Mouse (Mus musculus): Measurements from ENCODE around the gene A730061H03Rik. TPM values are rescaled to one million over a fixed set of nuclear protein-coding genes. Genes with fewer than 3 reads are reported as not detected.

The A730061H03Rik gene
- polyA plus RNA-seq, 1 experiment from 2014 or later, result 0.89 TPM

DNA sequence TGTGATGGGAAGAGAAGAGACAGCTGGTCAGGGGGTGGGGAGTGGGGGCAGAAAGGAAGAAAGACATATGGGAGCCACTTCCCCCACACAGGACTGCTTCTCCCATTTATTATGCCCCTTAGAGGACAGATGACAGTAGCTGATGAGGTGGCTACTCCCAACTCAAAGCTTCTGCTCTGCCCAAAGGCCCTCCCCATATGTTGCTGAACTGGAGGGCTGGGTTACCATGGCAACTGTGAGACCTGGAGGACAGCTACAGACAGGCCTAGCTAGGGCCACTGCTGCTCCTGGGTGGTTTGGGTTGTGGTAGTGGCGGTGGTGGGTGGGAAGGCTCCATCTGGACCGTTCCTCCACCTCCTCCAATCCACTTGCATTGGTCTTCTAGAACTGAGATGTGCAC, 41.3 kb downstream of the A730061H03Rik start:
- Histone ChIP-seq H3K9ac (ENCODE audit: low read depth, low read length) (no peak overlapping the region), H3K4me1 (ENCODE audit: control insufficient read depth, insufficient read depth, low read depth, low read length) (peaks cover 16% of the 10 kb centered on the region), H3K27me3 (replicated peaks; ENCODE audit: control insufficient read depth, insufficient read depth, low read length) (0 out of 2 replicates have a peak, but pooled peaks cover 3% of the 10 kb centered on the region), H3K4me3 (ENCODE audit: low read length) (no peak overlapping the region), H3K27ac (ENCODE audit: low read depth, low read length) (no peak overlapping the region), H3K4me2 (ENCODE audit: low read length) (no peak overlapping the region), H3K9me3 (ENCODE audit: control insufficient read depth, low read length) (no peaks in the 10 kb centered on the region), H3K36me3 (ENCODE audit: control insufficient read depth, insufficient read depth, low read length) (no peaks in the 10 kb centered on the region)
- 36% methylated on average over 2 of the region's 2 CpGs for whole genome bisulfite sequencing
- peak; percentile 76 for ATAC-seq

DNA sequence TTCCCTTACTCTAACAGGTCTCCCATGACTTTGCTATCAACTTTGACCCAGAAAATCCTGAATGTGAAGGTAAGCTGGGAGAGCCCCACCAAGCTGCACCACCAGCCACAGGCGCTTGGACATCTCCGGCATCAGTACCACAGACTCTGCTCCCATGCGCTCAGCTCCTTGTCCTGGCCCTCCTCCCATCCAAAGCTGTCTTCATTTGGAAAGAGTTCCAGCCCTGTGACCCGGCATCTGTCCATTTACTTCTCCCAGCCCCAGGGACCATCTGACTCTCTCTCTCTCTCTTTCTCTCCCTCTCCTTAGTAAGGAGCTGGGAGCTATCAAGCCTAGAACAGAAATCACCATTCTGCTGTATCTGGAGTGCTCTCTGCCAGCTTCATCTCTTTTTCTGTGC, 44.4 kb downstream of the A730061H03Rik start:
- WGBS, result 88% methylated on average over 4 of the region's 4 CpGs
- no peaks in the 10 kb centered on the region for H3K9me3 ChIP-seq (ENCODE audit: control insufficient read depth, low read length)
- no peaks in the 10 kb centered on the region for H3K27me3 ChIP-seq (replicated peaks; ENCODE audit: control insufficient read depth, insufficient read depth, low read length)
- no peak overlapping the region for H3K27ac ChIP-seq (ENCODE audit: low read depth, low read length)
- H3K4me3 ChIP-seq (ENCODE audit: low read length), result no peak overlapping the region
- H3K4me1 ChIP-seq (ENCODE audit: control insufficient read depth, insufficient read depth, low read depth, low read length), result peaks cover 17% of the 10 kb centered on the region
- no peak overlapping the region for H3K4me2 ChIP-seq (ENCODE audit: low read length)
- no peak for ATAC-seq
- no peak overlapping the region for H3K9ac ChIP-seq (ENCODE audit: low read depth, low read length)
- no peaks in the 10 kb centered on the region for H3K36me3 ChIP-seq (ENCODE audit: control insufficient read depth, insufficient read depth, low read length)

- peaks cover 7% of the 10 kb centered on the region for H3K4me1 ChIP-seq (ENCODE audit: control insufficient read depth, insufficient read depth, low read depth, low read length)
- no peak overlapping the region for H3K27ac ChIP-seq (ENCODE audit: low read depth, low read length)
- 68% methylated on average over 10 of the region's 10 CpGs for WGBS
- H3K9me3 ChIP-seq (ENCODE audit: control insufficient read depth, low read length), result no peaks in the 10 kb centered on the region
- ATAC-seq, result no peak
- no peaks in the 10 kb centered on the region for H3K27me3 ChIP-seq (replicated peaks; ENCODE audit: control insufficient read depth, insufficient read depth, low read length)
- H3K4me3 ChIP-seq (ENCODE audit: low read length), result no peak overlapping the region
- no peak overlapping the region for H3K4me2 ChIP-seq (ENCODE audit: low read length)
- H3K9ac ChIP-seq (ENCODE audit: low read depth, low read length), result no peak overlapping the region
- H3K36me3 ChIP-seq (ENCODE audit: control insufficient read depth, insufficient read depth, low read length), result no peaks in the 10 kb centered on the region
Measured at GRCm38 (mm10) chr14:55513927-55514326, 46.3 kb downstream of the A730061H03Rik start.

DNA sequence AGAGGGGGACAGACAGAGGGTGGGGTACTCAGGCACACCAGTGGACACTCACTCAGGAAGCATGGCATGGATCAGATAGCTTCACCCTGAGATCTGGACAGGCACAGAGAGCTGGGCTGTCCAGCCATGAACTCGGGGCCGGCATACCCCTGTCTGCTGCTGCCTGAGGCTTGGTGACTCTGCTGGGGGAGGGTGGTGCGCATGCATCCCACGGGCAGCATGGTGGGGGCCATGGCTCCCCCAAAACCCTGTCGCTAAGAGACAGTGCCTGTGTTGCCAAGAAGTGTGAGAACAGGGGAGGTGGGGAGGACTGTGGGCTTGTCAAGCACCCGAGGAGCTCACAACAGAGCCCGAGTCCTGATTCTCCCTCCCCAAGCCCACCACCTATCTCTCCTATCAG, 49.2 kb downstream of the A730061H03Rik start:
- Histone ChIP-seq H3K27ac (ENCODE audit: low read depth, low read length) (no peak overlapping the region), H3K9ac (ENCODE audit: low read depth, low read length) (peak overlapping the region; percentile 55; the same call in 1 of the 2 replicates), H3K4me3 (ENCODE audit: low read length) (no peak overlapping the region; the same call in 1 of the 2 replicates), H3K4me1 (ENCODE audit: control insufficient read depth, insufficient read depth, low read depth, low read length) (peaks cover 5% of the 10 kb centered on the region; the same call in 1 of the 2 replicates), H3K27me3 (replicated peaks; ENCODE audit: control insufficient read depth, insufficient read depth, low read length) (no peaks in the 10 kb centered on the region), H3K4me2 (ENCODE audit: low read length) (peak overlapping the region; percentile 23; the same call in 1 of the 2 replicates), H3K9me3 (ENCODE audit: control insufficient read depth, low read length) (no peaks in the 10 kb centered on the region), H3K36me3 (ENCODE audit: control insufficient read depth, insufficient read depth, low read length) (peaks cover 8% of the 10 kb centered on the region)
- 46% methylated on average over 7 of the region's 7 CpGs for WGBS
- ATAC-seq, result peak; percentile 63

- Histone ChIP-seq H3K27me3 (replicated peaks; ENCODE audit: control insufficient read depth, insufficient read depth, low read length) (no peaks in the 10 kb centered on the region), H3K4me3 (ENCODE audit: low read length) (no peak within 1 kb of the TSS; the same call in 1 of the 2 replicates), H3K9me3 (ENCODE audit: control insufficient read depth, low read length) (no peaks in the 10 kb centered on the region), H3K4me1 (ENCODE audit: control insufficient read depth, insufficient read depth, low read depth, low read length) (peaks cover 5% of the 10 kb centered on the region; the same call in 1 of the 2 replicates), H3K4me2 (ENCODE audit: low read length) (peak within 1 kb of the TSS; percentile 23; the same call in 1 of the 2 replicates), H3K36me3 (ENCODE audit: control insufficient read depth, insufficient read depth, low read length) (peaks cover 8% of the 10 kb centered on the region), H3K9ac (ENCODE audit: low read depth, low read length) (peak within 1 kb of the TSS; percentile 55), H3K27ac (ENCODE audit: low read depth, low read length) (no peak within 1 kb of the TSS)
- 71% methylated on average over 21 of the region's 22 CpGs for WGBS
- peak; percentile 22; the same call in 1 of the 2 replicates for ATAC-seq
Measured at GRCm38 (mm10) chr14:55510125-55510731, 50.0 kb downstream of the A730061H03Rik start, which contains the start of gene Cpne6. TSS of gene Cpne6 (plus strand) at chr14:55510445.

Other genes with a start within 250 kb of the A730061H03Rik start
- gene Dhrs4, start 81.6 kb downstream of the A730061H03Rik start, polyA plus RNA-seq (2015; fragmentation: Nextera tagmentation; extraction: Ambion mirVana), result 28.6 and 29.5 TPM in 2 replicates
- 22.9 and 26.2 TPM in 2 replicates for gene Carmil3, start 69.8 kb downstream of the A730061H03Rik start, polyA plus RNA-seq (2015; fragmentation: Nextera tagmentation; extraction: Ambion mirVana)
- gene Cpne6, start 50.0 kb downstream of the A730061H03Rik start, polyA plus RNA-seq (2015; fragmentation: Nextera tagmentation; extraction: Ambion mirVana), result 10.2 and 11.7 TPM in 2 replicates
- gene Nrl, start 35.4 kb downstream of the A730061H03Rik start, polyA plus RNA-seq (2015; fragmentation: Nextera tagmentation; extraction: Ambion mirVana), result 0.15 and 0.23 TPM in 2 replicates
- 29.3 and 32.4 TPM in 2 replicates for gene Pck2, start 20.1 kb downstream of the A730061H03Rik start, polyA plus RNA-seq (2015; fragmentation: Nextera tagmentation; extraction: Ambion mirVana)
- gene Dcaf11, start 400 bp downstream of the A730061H03Rik start, polyA plus RNA-seq (2015; fragmentation: Nextera tagmentation; extraction: Ambion mirVana), result 110 and 127 TPM in 2 replicates
- 0.26 and 1.4 TPM in 2 replicates for gene Fitm1, start 15.2 kb upstream of the A730061H03Rik start, polyA plus RNA-seq (2015; fragmentation: Nextera tagmentation; extraction: Ambion mirVana)
- gene Psme1, start 17.7 kb upstream of the A730061H03Rik start, polyA plus RNA-seq (2015; fragmentation: Nextera tagmentation; extraction: Ambion mirVana), result 223 and 230 TPM in 2 replicates
- gene Emc9, start 24.9 kb upstream of the A730061H03Rik start, polyA plus RNA-seq (2015; fragmentation: Nextera tagmentation; extraction: Ambion mirVana), result 49.4 and 64.2 TPM in 2 replicates
- 170 and 173 TPM in 2 replicates for gene Psme2, start 30.7 kb upstream of the A730061H03Rik start, polyA plus RNA-seq (2015; fragmentation: Nextera tagmentation; extraction: Ambion mirVana)
- gene Rnf31, start 31.3 kb upstream of the A730061H03Rik start, polyA plus RNA-seq (2015; fragmentation: Nextera tagmentation; extraction: Ambion mirVana), result 18.2 and 20.3 TPM in 2 replicates
- 9.7 and 10.6 TPM in 2 replicates for gene Irf9, start 43.2 kb upstream of the A730061H03Rik start, polyA plus RNA-seq (2015; fragmentation: Nextera tagmentation; extraction: Ambion mirVana)
- gene Rec8, start 57.6 kb upstream of the A730061H03Rik start, polyA plus RNA-seq (2015; fragmentation: Nextera tagmentation; extraction: Ambion mirVana), result 16.8 and 20.2 TPM in 2 replicates
- gene Ipo4, start 75.6 kb upstream of the A730061H03Rik start, polyA plus RNA-seq (2015; fragmentation: Nextera tagmentation; extraction: Ambion mirVana), result 116 and 131 TPM in 2 replicates
- 1.5 and 1.6 TPM in 2 replicates for gene Gm49378, start 77.5 kb upstream of the A730061H03Rik start, polyA plus RNA-seq (2015; fragmentation: Nextera tagmentation; extraction: Ambion mirVana)
- 68.7 and 72.1 TPM in 2 replicates for gene Tm9sf1, start 83.4 kb upstream of the A730061H03Rik start, polyA plus RNA-seq (2015; fragmentation: Nextera tagmentation; extraction: Ambion mirVana)
- gene Tssk4, start 89.8 kb upstream of the A730061H03Rik start, polyA plus RNA-seq (2015; fragmentation: Nextera tagmentation; extraction: Ambion mirVana), result 0.32 and 0.53 TPM in 2 replicates
- gene Mdp1, start 100.1 kb upstream of the A730061H03Rik start, polyA plus RNA-seq (2015; fragmentation: Nextera tagmentation; extraction: Ambion mirVana), result 77.2 and 82.8 TPM in 2 replicates
- 48.6 and 50.4 TPM in 2 replicates for gene Gmpr2, start 111.5 kb upstream of the A730061H03Rik start, polyA plus RNA-seq (2015; fragmentation: Nextera tagmentation; extraction: Ambion mirVana)
- gene Nedd8, start 111.7 kb upstream of the A730061H03Rik start, polyA plus RNA-seq (2015; fragmentation: Nextera tagmentation; extraction: Ambion mirVana), result 567 and 599 TPM in 2 replicates
- gene Tinf2, start 121.4 kb upstream of the A730061H03Rik start, polyA plus RNA-seq (2015; fragmentation: Nextera tagmentation; extraction: Ambion mirVana), result 25.3 and 25.7 TPM in 2 replicates
- gene Tgm1, start 153.5 kb upstream of the A730061H03Rik start, polyA plus RNA-seq (2015; fragmentation: Nextera tagmentation; extraction: Ambion mirVana), result 0.20 and 0.41 TPM in 2 replicates
- gene Rabggta, start 161.9 kb upstream of the A730061H03Rik start, polyA plus RNA-seq (2015; fragmentation: Nextera tagmentation; extraction: Ambion mirVana), result 60.3 and 65.8 TPM in 2 replicates
- gene Dhrs1, start 185.3 kb upstream of the A730061H03Rik start, polyA plus RNA-seq (2015; fragmentation: Nextera tagmentation; extraction: Ambion mirVana), result 85.9 and 90.3 TPM in 2 replicates
- 27.1 and 27.9 TPM in 2 replicates for gene Nop9, start 185.3 kb upstream of the A730061H03Rik start, polyA plus RNA-seq (2015; fragmentation: Nextera tagmentation; extraction: Ambion mirVana)
- 0.17 and 0.63 TPM in 2 replicates for gene Cideb, start 198.1 kb upstream of the A730061H03Rik start, polyA plus RNA-seq (2015; fragmentation: Nextera tagmentation; extraction: Ambion mirVana)
- 0.47 and 0.66 TPM in 2 replicates for gene Ltb4r2, start 201.0 kb upstream of the A730061H03Rik start, polyA plus RNA-seq (2015; fragmentation: Nextera tagmentation; extraction: Ambion mirVana)
- 0.22 and 0.79 TPM in 2 replicates for gene Ltb4r1, start 205.6 kb upstream of the A730061H03Rik start, polyA plus RNA-seq (2015; fragmentation: Nextera tagmentation; extraction: Ambion mirVana)
- gene Adcy4, start 223.7 kb upstream of the A730061H03Rik start, polyA plus RNA-seq (2015; fragmentation: Nextera tagmentation; extraction: Ambion mirVana), result 3.5 and 5.1 TPM in 2 replicates
- gene Ripk3, start 228.5 kb upstream of the A730061H03Rik start, polyA plus RNA-seq (2015; fragmentation: Nextera tagmentation; extraction: Ambion mirVana), result 2.3 and 3.6 TPM in 2 replicates